Mouse (Mus musculus) gastrocnemius, adult 18-20 months (tissue): ENCODE data around the gene Tmem131. TPM values are rescaled to one million over a fixed set of nuclear protein-coding genes. Genes with fewer than 3 reads are reported as not detected.

ENCODE experiments used
- total RNA-seq, 2 experiments: library from RNA; stranded (reverse); gene quantifications; 2 replicates each; pipeline ENCODE4 v1.2.3; 2021

Gene Tmem131
- total RNA-seq, 2 experiments from 2014 or later: 29.1 to 32.1 TPM

Other genes with a start within 250 kb of the Tmem131 start
- 1 to 10 TPM in 1 of 2 experiments, under 1 TPM in 1; 0.66 to 1.2 TPM for gene 4933424G06Rik, start 233.5 kb downstream of the Tmem131 start, total RNA-seq
- gene Actr1b, start 229.2 kb downstream of the Tmem131 start, total RNA-seq: 100 to 1,000 TPM; 138 to 147 TPM
- gene Zap70, start 181.9 kb downstream of the Tmem131 start, total RNA-seq: under 1 TPM; 0.19 to 0.73 TPM
- gene Vwa3b, start 82.9 kb upstream of the Tmem131 start, total RNA-seq: 100 to 1,000 TPM in 1 of 2 experiments, 10 to 100 TPM in 1; 85.9 to 109 TPM